Mouse (Mus musculus): ENCODE results near the gene Pidd1.
"Not testable (repeated sequence)": the region's sequence is repeated elsewhere in the genome, so short reads cannot be mapped to it uniquely, and the experiment has no call there.

The Pidd1 gene

DNA sequence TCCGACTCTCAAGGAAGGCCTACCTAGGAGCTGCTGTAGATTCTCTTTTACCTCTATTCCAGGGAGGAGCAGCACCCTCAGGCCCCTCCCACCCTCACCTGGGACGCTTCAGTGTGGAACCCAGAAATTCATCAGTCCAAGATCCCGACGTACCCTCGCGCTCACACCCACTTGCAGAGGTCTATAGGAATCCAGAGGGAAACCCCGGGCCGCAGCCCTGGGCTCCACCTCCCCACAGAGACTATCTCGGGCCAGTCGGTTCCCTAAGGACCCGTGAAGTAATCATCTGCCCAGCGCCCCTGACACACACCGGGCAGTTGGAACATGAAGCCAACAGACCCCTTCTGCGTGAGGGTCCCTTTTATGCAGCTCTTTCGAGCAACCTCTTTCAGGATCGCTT is 30.5 kb downstream of the Pidd1 start:
- no peak for DNase-seq

DNA sequence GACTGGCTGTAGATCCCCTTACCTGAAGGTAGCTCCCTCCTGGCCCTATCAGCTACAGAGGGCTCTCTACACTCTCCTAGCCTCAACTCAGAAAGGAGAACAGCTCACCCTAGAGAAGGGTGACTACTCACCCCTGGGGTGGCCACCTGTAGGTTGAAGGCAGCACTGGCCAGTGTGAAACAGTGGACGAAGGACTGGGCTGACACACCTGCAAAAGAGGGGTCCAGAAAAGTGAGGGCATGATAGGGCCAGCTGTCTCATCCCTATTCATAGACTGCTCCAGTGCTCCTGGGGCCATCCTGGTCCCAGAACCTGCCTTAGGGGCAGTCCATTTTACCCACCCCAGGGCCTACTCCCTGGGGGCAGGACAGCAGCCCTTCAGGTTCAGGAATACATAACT is 32.2 kb downstream of the Pidd1 start:
- DNase-seq, result no peak

DNA sequence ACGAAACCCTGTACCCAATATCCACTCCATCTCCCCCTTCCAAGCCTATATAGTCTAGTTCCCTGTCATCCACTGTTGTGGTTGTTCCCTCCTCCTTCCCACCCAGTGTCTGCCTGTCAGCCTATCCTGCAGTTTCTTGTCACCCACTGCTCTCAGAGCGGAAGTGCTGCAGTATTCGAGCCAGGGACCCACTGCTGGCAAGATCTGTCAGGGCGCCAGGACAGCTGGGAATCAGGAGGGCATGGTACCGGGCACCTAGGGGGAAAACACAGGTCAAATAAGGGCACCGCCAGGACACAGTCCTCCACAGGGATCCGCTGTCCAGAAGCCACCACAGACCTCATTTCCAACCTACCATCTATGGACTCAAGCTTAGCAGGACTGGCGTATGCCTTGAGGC is 33.2 kb downstream of the Pidd1 start:
- DNase-seq, result no peak

DNA sequence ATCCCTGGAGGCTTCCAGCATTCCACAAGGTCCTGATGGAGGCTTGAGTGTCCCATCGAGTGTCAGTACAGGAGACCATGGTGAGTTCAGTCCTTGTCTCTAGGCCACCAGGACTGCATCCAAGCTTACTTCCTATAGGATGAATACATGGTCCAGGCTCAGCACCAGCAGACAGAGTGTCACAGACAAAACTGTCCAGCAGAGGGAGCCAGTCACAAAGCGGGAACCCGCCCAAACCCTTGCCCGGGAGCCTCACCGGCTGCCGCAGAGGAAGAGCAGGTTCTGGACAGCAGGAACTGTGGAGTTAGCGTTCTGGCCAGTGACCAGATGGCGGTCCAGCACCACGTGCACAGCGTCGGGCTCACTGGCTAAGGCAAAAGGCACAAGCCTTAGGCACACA is 35.0 kb downstream of the Pidd1 start:
- peak; percentile 85 to 89 for DNase-seq

DNA sequence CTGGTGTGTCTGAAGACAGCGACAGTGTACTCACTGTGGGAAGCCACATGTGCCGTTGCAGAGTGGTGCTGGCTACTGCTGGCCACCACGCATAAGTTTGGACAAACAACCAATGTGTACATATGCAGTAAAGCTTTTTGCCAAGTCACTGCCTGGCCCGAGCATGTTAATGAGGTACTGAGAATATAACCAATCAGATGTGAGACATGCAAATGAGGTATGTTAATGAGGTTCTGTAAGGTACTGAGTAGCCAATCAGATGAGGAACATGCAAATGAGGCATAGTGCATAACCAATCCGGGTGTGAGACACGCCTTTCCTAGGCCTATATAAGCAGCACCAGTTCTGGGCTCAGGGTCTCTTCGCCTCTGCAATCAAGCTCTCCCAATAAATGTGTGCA is 36.2 kb downstream of the Pidd1 start:
- not testable (repeated sequence) for DNase-seq

DNA sequence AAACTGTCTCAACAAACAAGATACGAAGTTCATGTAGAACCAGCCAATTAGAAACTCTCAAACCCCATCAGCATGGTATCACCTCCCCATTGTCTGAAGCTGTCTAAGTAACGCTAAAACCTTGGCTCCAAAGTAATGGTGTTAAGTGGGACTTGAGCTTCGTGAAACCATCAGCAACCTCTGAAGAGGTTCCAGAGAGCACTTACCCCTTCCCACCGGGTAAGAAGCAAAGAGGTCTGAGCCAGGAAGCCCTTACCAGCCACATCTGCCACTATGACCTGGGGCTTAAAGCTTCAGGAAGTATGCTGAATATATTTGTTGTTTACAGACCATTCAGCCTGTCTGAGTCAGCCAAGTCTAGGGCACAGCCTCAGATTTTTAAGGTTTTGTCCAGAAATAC is 38.4 kb downstream of the Pidd1 start:
- peak in 1 of 2 experiments; percentile 39 for DNase-seq

DNA sequence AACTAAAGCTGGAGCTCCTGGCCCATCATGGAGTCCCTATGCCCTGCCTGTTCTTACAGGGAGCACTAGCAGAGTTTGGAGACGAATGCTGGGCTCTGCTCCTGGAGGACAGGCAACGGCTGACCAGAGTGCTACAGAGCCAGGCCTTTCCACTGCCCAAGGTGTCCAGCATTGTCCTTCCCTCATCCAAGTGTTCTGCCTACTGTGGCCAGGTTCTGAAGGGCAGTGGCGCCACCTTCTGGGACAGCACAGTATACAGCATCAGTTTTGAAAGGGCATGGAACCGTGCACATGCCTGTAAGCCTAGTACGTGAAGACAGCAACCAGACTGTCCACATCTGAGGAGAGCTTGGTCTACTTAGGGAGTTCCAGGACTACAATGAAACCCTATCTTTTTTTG is 40.5 kb downstream of the Pidd1 start:
- peak; percentile 45 to 64 for DNase-seq

DNA sequence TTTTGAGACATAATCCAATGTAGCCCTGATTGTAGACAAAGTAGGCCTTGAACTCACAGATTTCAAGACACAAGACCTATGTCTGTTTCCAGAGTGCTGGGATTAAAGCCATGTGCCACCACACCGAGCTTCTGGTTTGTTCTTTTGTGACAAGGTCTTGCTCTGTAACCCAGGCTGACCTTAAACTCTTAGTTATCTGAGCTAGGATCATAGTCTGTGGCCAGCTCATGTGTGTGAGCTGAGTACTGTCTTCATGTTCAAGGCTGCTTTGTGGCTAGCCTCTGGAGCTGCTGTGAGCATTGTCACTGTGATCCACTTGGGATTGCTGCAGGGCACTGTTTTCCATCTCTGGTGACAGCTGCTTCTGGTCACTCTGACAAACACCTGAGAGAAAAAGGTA is 48.5 kb downstream of the Pidd1 start:
- DNase-seq, result no peak

- DNase-seq, result peak; percentile 58 to 71
Observed at GRCm38 (mm10) chr7:141394771-141395170, 49.1 kb downstream of the Pidd1 start.

DNA sequence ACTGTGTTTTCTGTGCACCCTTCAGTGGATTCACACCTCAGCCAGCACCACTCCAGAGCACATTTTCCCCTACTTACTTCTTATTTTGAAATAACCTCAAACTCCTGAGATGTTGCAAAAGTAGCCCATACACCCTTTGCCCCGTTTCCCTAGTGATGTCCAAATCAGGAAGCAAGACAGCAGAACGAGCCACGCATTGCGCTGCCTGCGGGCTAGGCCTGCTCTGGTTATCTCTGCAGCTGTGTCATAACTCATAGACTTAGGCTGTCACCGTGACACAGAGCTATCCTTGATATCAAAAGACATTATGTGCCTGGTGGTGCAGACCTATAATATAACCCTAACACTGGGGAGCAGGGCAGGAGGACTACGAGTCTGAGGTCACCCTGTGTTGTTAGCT is 49.7 kb downstream of the Pidd1 start:
- DNase-seq, result peak; percentile 33 to 41

- peak in 1 of 2 experiments; percentile 34 for DNase-seq
Observed at GRCm38 (mm10) chr7:141392552-141393222, 51.1 kb downstream of the Pidd1 start.

DNA sequence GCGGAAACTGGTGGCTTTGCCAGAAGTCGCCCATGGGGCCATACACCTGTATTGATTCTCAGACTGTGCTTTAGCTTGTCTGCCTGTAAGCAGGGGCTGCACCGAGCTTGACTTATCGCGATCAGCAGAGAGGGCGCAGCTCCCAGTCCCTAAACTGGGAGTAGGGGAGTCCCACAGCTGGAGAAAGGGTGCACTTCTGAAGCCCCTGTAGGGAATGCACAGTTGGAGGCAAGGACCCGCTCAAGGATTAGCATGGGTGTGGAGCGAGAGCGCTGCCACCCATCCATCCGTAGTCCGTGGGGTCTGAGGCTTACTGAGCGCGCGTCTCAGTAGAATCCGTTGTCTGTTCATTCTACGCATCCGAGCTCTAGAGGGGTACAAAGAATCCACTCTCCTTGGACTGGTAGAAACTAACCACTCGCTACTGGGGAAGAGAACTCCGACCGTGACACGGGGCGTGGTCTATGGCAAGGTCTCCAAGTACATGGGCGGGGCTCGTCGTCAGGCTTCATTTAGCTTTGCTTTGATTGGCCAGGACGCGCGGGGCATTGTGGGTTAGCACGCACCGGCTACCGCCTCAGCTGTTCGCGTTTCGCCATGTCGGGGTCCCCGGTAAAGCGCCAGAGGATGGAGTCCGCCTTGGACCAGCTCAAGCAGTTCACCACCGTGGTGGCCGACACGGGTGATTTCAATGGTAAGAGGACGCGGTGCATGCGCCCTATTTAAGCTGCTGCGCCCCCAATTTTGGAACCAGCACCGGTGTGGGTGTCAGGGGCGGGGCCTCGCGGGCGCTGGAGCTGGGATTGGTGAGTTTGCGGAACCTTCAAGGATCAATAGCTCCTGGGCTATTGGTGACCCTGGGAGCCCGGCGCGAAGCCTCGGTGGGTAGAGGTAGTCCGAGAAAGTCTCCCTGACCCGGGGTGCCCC is 51.9 kb downstream of the Pidd1 start, which contains the start of gene Taldo1:
Gene Taldo1, plus strand, starts transcription at position 575 of the 927 bp plus-strand sequence.
- DNase-seq, result peak; percentile 98

- no peak for DNase-seq
Observed at GRCm38 (mm10) chr7:141390326-141391259, 53.2 kb downstream of the Pidd1 start.

- DNase-seq, result no peak
Observed at GRCm38 (mm10) chr7:141388487-141389109, 55.2 kb downstream of the Pidd1 start.
